Mouse (Mus musculus) cerebellum, adult 2 months (tissue): ENCODE results near the gene Rpl11.

Source experiments
- CTCF ChIP-seq: fragments of 200-500 bp; IDR thresholded peaks from 2 replicates; pipeline ENCODE4 v1.5.1; 2011; ENCODE audit warnings: low read depth, mild to moderate bottlenecking, control low read depth, low read length, moderate library complexity, borderline replicate concordance; ENCODE audit not compliant: insufficient read depth
- POLR2A ChIP-seq: fragments of 200-500 bp; IDR thresholded peaks from 2 replicates; pipeline ENCODE4 v1.6.1; 2011; ENCODE audit warnings: low read length, control low read depth, borderline replicate concordance; ENCODE audit not compliant: insufficient read depth

DNA sequence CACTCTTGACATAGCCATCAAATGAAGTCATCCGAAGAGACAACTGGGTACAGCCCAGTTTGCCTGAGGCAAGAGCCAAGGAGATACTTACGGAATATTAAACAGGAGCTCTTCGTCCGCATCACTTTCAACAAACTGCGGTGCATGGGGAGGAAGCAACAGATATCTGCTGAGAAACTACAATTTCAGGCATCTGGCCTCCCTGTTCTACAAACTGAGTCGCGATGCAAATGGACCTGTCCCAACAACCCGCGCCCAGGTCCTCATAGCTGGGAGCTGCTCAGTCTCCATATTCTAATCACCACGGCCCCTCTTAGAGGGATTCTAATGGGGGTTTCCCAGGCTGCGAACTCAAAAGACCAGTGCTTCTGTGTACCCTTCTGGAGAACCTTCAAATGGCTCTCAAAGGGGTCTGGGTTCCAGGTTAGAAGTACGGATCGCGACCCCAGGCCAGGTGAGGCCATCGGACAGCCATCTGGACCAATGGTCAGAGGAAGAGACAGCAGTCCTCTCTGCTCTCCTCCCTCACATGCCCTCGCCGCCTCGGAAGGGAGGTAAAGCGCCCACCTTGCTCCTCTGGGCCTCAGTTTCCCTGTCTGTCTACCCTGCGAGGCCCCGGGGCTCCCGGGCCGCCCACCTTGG, 66.8 kb downstream of the Rpl11 start:
- no peak for TF ChIP-seq CTCF
- TF ChIP-seq POLR2A = no peak
